Mouse (Mus musculus) B cell, adult 2 months (primary cell): Measurements from ENCODE around the gene Lmtk3.

ENCODE experiments used
- DNase-seq, 2 experiments: peaks; one replicate each; pipeline ENCODE4 v3.0.0; 2022

Lmtk3 gene

GRCm38 (mm10) chr7:45809276-45810075 is 25.9 kb downstream of the Lmtk3 start:
- DNase-seq: no peak

DNA sequence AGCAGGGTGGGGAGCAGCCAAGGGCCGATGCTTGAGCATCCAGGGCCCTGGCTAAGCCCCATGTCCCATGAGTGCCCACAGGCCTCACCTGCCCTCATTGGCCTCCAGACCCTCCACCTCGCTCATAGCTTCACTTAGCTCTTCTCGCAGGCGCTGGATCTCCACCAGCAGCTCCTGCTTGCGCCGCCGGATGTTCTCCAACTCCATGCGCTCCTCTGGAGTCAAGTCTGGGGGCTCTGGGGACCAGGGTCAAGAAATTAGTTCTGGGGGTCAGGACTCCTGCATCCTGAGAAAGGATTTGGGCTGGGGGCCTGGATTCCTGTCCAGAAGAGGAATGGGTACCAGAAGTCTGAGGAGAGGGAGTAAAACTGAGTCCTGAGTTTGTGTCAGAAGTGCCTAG is 29.4 kb downstream of the Lmtk3 start:
- DNase-seq: no peak

- DNase-seq: peak; percentile 99 to 100
Measured at GRCm38 (mm10) chr7:45813787-45814779, 30.5 kb downstream of the Lmtk3 start, which contains the start of gene Cyth2. Gene Cyth2, minus strand, starts transcription at chr7:45814581.

DNA sequence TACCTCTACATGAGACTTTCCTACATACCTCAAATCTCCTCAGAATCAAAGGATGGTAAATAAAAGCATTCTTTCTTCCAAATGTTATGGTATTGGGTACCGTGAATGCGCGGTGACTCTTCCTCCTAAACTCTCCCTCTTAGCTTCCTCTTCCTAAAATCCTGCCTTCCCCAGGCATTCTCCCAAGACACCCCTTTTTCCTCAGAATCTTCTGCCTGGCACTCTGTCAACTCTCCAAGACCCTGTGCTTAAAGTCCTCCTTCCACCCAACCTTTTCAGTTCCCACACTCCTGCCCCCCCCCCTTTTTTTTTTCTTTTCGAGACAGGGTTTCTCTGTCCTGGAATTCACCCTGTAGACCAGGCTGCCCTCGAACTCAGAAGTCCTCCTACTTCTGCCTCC is 31.3 kb downstream of the Lmtk3 start:
- no peak for DNase-seq

DNA sequence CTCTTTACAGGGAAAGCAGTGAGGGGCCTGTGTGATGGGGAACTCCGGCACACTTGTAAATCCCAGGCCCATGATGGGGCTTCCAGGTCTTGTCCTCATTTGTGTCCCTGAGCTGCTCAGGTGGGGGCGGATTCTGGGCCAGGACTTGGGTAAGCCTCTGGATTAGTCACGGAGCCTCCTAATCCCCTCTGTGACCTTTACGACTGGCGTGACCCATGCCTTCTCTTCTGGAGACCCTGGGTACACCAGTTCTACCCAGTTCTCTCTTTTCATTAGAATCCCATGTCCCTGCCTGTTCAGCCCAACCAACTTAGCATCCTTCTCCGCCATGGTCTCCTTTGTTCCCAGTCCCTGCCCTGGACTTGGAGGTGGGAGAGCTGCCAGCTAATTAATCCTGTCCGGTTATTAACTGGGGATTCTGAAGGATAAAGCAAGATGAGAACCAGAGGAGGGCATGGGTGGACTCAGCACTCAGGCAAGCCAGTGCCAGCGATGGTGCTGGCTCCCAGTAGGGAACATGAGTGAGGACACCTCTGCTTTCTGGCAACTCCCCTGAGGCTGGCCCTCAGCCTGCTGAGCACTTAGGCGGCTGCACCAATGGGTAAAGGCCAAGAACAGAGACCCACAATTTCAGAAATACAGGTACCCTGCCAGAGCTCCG is 31.9 kb downstream of the Lmtk3 start:
- DNase-seq: no peak

GRCm38 (mm10) chr7:45815984-45816351 is 32.4 kb downstream of the Lmtk3 start:
- DNase-seq: no peak

- no peak for DNase-seq
Measured at GRCm38 (mm10) chr7:45819843-45820242, 36.3 kb downstream of the Lmtk3 start.

DNA sequence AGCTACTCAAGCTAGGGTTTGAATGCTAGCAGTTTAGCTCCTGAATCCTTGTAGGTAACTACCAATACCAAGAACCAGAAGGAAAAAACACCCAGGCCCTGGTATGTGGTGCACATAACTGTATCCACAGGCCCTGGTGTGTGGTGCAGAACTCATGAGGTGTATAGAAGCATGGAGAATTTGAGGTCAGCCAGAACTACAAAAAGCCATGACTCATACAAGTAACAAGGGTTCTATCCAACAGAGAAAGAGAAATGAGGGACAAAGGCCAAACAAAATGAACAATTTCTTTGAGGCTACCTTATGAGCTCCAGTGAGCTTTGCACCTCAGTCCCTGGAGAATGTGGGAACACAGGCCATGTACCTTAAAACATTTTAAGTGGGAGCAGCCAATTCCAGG is 37.4 kb downstream of the Lmtk3 start:
- DNase-seq: no peak

DNA sequence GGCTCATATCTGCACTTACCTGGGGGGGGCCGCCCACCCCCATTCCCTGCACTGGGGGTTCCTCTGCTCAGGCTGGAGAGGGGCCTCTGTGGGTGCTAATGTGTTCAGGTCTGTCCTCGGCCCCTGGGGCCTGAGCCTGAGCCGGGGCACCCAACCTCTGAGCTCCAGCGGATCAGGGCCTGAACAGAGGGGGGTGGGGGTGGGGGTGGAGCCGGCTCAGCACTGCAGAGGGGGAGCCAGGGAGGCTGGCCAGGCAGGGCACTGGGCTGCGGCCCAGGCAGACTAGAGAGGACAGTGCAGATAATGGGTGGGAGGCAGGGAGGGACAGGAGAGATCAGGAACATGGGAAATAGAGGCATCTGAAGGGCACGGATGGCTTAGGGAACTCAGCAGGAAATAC is 41.1 kb downstream of the Lmtk3 start, which contains the start of gene Kcnj14:
Gene Kcnj14 (minus strand): TSS at position 185 of the 400 bp plus-strand sequence.
- no peak for DNase-seq

DNA sequence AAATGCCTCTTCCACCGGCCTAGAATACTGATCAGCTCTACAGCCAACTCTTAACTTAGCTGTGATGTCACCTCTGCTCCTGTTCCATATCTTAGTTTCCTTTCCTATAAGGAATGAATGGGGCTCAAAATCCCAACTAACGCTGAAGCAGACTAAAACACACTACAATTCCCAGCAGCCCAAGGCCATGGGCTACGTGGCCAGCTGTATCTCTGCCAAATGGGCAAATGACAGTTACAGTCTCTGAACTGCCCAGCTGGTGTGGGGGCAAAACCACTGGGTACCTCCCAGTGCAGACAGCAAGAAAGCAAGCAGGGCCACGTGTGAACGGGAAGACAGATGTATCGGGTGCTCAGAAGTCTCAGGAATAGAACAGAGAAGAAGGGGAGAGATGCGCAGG is 43.1 kb downstream of the Lmtk3 start:
- no peak for DNase-seq

DNA sequence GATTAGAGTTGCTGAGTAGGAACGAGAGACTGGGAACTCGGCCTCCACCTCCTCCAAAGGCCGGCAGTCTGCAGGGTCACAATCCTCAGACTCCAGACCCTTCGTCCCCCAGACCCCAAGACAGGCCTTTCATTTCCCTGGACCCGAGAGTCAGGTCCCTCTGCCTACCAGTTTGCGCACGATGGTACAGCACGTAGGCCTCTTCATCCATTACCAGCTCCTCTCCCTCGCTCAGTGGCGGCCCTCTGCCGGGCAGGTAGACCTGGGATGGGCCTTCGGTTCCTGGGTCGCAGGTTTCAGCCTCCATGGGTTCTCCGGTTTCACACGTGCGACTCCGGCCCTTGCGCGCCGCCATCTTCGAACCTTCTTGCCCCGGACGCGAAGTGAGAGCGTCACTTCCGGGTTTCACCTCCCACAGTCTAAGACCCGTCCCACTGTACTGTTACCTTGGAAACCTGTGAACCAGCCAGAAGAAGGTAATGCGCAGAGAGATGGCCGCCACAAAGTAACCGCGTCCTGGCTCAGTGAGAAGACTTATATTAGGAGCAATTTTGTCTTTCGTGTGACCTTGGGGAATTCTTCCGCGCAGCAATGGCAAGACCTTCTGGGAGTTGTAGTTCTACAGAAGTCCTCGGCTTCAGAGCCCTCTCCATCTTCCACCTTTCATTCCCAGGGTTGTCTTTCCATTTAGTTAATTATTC is 47.0 kb downstream of the Lmtk3 start, which contains the start of gene Grwd1:
Gene Grwd1 (minus strand): TSS at position 518 of the 701 bp plus-strand sequence.
- peak; percentile 88 to 90 for DNase-seq

DNA sequence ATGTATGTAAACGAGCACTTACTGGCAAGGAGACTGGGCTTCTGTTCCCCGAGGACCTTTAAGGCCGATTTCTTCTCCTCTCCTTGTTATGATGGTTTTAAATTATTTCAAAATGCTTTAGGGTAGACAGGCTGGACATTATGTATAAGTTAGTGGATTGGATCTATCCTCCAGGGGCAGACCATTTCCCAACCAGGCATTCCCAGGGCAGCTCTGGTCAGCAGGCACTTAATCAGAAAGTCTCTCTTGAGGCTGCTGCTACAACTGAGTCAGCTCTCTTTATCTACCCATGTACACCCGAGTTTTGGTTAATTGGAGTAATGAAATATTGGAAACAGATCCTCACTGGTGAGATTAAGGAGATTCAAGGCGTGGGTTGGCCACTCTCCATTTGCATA is 47.6 kb downstream of the Lmtk3 start:
- no peak for DNase-seq

- no peak for DNase-seq
Measured at GRCm38 (mm10) chr7:45832428-45832827, 48.9 kb downstream of the Lmtk3 start.

GRCm38 (mm10) chr7:45833148-45833790 is 49.7 kb downstream of the Lmtk3 start:
- peak; percentile 26 to 33 for DNase-seq

GRCm38 (mm10) chr7:45833924-45834323 is 50.4 kb downstream of the Lmtk3 start:
- no peak for DNase-seq

- no peak for DNase-seq
Measured at GRCm38 (mm10) chr7:45842950-45843744, 59.6 kb downstream of the Lmtk3 start.

DNA sequence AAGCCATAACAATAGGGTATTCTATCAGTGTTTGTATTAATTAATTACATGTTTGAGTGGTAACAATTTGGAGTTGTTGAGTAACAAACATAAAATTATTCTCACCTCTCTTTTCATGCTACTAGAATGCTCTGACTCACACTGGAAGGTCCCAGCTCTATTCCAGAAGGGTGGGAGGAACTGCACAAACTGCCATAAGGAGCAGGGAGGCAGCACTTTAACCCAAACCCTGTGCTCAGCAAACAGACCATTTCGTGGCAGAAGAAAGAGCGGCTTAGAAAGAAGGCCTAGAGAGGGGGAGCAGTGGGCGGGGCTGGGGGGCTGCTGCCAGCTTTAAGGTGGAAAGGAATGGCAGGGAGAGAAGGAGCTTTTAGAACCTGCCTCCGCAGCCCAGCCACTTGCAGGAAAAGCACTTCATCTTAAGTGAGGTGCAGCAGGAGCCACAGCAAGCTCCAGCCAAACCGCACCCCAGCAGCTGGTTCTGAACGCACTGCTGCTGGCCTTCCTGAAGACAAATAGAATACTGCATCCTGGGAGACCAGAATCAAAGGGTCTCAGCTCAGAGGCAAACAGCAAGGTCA is 65.0 kb downstream of the Lmtk3 start:
- no peak for DNase-seq

- no peak for DNase-seq
Measured at GRCm38 (mm10) chr7:45850661-45851060, 67.1 kb downstream of the Lmtk3 start.

DNA sequence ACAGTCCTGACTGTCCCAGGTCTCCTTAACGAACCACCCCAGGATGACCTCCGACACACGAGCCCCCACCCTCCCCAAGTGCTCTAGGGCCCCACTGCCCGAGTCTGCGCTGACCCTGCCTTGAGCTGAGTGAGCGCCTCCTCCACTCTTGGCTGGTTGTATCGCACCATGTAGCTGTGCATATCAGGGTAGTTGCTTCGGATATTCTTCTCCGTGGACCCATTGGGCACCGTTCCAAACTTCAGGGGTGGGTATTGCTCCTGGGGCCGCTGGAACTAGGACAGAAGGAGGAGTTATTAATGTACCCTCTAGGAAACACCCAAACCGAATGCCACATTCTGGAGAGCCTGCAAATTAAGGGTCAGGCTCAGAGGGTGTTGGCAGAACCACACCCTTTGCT is 69.6 kb downstream of the Lmtk3 start:
- DNase-seq: no peak
